Mouse (Mus musculus) ZHBTc4 (cell line): Measurements from ENCODE around the gene Tjp3.
A peak's percentile ranks its signal among the peaks of the same experiment; 100 is the strongest.

Experiments
- DNase-seq: peaks from one replicate; pipeline ENCODE4 v3.0.0-alpha.2; 2011; ENCODE audit warnings: low read depth, low spot score

Gene Tjp3

GRCm38 (mm10) chr10:81291511-81292104 is at the start of gene Tjp3:
TSS of gene Tjp3 (minus strand) at chr10:81291581.
- no peak for DNase-seq

GRCm38 (mm10) chr10:81340551-81341332 is 49.4 kb upstream of the Tjp3 start:
- peak; percentile 94 for DNase-seq

GRCm38 (mm10) chr10:81336558-81336957 is 45.2 kb upstream of the Tjp3 start:
- no peak for DNase-seq

GRCm38 (mm10) chr10:81335393-81336340 is 44.3 kb upstream of the Tjp3 start:
- DNase-seq = peak; percentile 58

- no peak for DNase-seq
Observed at GRCm38 (mm10) chr10:81334324-81334723, 42.9 kb upstream of the Tjp3 start.

GRCm38 (mm10) chr10:81332277-81332676 is 40.9 kb upstream of the Tjp3 start:
- no peak for DNase-seq

- DNase-seq = no peak
Observed at GRCm38 (mm10) chr10:81330007-81330406, 38.6 kb upstream of the Tjp3 start.

- no peak for DNase-seq
Observed at GRCm38 (mm10) chr10:81329194-81329975, 38.0 kb upstream of the Tjp3 start.

GRCm38 (mm10) chr10:81328386-81328785 is 37.0 kb upstream of the Tjp3 start, which contains the start of gene Tbxa2r:
TSS of gene Tbxa2r (plus strand) at chr10:81328731.
- no peak for DNase-seq

- no peak for DNase-seq
Observed at GRCm38 (mm10) chr10:81327959-81328358, 36.6 kb upstream of the Tjp3 start.

GRCm38 (mm10) chr10:81326858-81327257 is 35.5 kb upstream of the Tjp3 start:
- DNase-seq = no peak

- DNase-seq = no peak
Observed at GRCm38 (mm10) chr10:81325781-81326180, 34.4 kb upstream of the Tjp3 start.

- no peak for DNase-seq
Observed at GRCm38 (mm10) chr10:81325176-81325575, 33.8 kb upstream of the Tjp3 start.

GRCm38 (mm10) chr10:81323791-81324530 is 32.6 kb upstream of the Tjp3 start:
- DNase-seq = no peak

GRCm38 (mm10) chr10:81323141-81323775 is 31.9 kb upstream of the Tjp3 start:
- DNase-seq = no peak

GRCm38 (mm10) chr10:81322444-81322843 is 31.1 kb upstream of the Tjp3 start:
- DNase-seq = no peak

GRCm38 (mm10) chr10:81321436-81321835 is 30.1 kb upstream of the Tjp3 start:
- no peak for DNase-seq

GRCm38 (mm10) chr10:81320550-81321347 is 29.4 kb upstream of the Tjp3 start, which contains the start of gene Cactin:
TSS of gene Cactin (plus strand) at chr10:81321103.
- DNase-seq = peak; percentile 100
